Mouse (Mus musculus) spleen, adult 2 months (tissue): ENCODE measurements around the gene Vapb.
"Not testable (repeated sequence)": the region's sequence is repeated elsewhere in the genome, so short reads cannot be mapped to it uniquely, and the experiment has no call there.

ENCODE experiments used
- CTCF ChIP-seq: fragments of 200-500 bp; IDR thresholded peaks from 2 replicates; pipeline ENCODE4 v1.5.1; 2011; ENCODE audit warnings: mild to moderate bottlenecking, inconsistent platforms; ENCODE audit not compliant: insufficient read depth, insufficient read length, insufficient replicate concordance; ENCODE audit errors: extremely low read depth
- POLR2A ChIP-seq: fragments of 200-500 bp; IDR thresholded peaks from 2 replicates; pipeline ENCODE4 v1.6.1; 2011; ENCODE audit warnings: low read depth, low read length, inconsistent platforms

DNA sequence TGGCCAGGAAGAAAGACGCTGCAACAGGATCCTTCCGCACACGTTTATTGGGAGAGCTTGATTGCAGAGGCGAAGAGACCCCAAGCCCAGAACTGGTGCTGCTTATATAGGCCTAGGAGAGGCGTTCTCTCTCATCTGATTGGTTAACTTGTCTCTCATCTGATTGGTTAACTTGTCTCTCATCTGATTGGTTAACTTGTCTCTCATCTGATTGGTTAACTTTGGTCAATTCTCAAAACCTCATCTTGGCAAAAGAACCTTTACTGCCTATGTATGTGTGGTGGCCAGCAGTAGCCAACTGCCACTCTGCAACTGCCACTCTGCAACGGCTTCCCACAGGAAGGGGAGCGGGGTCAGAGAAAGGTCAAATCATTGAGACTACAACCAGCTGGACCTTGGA lies 18.2 kb upstream of the Vapb start, which contains the start of gene 1700010B08Rik:
- TF ChIP-seq POLR2A, CTCF: not testable (repeated sequence)
